Mouse (Mus musculus): ENCODE data around the gene Vezt. TPM values are rescaled to one million over a fixed set of nuclear protein-coding genes. Genes with fewer than 3 reads are reported as not detected.

Vezt gene
- polyA plus RNA-seq, 1 experiment: 16.4 TPM

DNA sequence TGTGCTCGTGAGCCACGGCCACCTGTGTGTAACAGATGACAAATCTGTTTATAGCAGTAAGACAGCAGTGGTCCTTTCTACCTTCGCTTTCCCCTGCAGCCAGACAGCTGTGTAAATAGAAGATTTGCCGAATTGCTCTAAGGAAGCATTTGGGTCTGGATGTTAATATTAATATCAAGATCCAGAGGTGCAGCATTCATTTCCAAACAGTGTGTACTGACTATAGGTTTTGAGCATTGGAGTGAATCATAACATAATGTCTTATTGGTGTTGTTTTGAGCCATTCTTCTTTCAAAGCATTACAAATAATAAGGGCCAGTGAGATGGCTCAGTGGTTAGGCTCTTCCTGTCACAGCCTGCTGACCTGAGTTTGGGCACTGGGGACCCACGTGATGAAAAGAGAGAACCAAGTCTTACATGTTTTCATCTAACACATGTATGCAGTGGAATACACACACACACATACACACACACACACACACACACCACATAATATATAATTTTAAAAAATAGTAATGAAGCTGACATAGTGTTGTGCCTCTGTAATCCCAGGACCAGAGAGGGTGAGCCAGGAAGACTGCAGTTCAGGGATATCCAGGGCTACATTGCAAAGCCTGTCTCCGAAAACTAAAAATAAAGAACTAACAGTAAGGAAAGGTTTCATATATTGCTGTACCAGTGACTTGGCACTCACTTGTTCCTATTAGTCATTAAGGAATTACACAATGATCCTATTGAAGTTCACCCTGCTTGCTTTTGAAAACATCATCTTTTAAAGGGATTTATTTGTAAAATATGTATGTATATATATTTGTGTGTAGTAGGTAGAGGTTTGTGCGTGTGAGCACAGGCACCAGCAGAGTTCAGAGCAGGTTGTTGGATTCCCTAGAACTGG is 3.0 kb upstream of the Vezt start:
- Histone ChIP-seq H3K4me1 (ENCODE audit: control insufficient read depth, insufficient read depth, low read length) (peaks cover 23% of the 10 kb centered on the region), H3K27ac (ENCODE audit: insufficient read depth, low read depth, low read length) (peak overlapping the region; percentile 79), H3K4me3 (ENCODE audit: insufficient read depth, low read length) (peak overlapping the region; percentile 35; the same call in 1 of the 2 replicates)
- no peak for TF ChIP-seq CTCF (IDR thresholded peaks at IDR 0.05; ENCODE audit: low read depth, low read length)
- no peak for TF ChIP-seq POLR2A (IDR thresholded peaks at IDR 0.05; ENCODE audit: borderline replicate concordance, low read depth, low read length)

DNA sequence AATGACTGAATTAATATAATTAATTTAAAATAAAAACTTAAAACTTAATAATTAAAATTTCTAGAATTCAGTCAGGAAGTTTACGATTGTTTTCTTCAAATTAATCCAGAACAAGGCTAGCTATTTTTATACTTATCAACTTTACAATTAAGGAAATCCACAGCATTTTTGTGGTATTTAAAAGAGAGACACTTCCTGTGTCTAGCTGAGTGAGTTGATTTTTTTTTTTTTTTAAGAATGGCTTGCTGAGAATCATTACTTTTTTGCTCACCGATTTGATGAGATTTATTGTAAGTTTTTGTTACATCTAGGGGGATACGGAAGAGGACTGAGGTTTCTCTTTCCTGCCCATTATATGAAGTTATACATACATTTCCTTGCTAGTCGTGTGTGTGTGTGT is 2.0 kb upstream of the Vezt start:
- peak overlapping the region; percentile 79 for H3K27ac ChIP-seq (ENCODE audit: insufficient read depth, low read depth, low read length)

DNA sequence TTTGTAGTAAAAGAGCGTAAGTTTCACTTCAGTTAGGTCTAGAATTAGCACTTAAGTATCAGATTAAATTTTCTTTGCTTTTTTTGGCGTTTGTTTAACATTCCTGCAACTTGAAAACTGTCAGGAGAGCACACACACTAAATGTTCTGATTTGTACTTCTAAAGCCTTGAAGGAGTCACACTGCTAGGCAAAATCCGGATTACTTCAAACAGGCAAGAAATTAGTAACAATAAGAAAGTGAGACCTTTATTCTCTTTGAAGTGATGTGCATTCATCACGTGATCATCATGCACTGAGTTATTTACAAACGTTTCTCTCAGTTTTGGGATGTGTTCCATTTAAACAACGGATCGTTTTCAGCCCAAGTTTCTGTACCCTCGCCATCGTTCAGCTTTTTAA is 1.6 kb upstream of the Vezt start:
- Histone ChIP-seq H3K4me3 (ENCODE audit: insufficient read depth, low read length) (peak overlapping the region; percentile 44), H3K4me1 (ENCODE audit: control insufficient read depth, insufficient read depth, low read length) (peaks cover 23% of the 10 kb centered on the region), H3K27ac (ENCODE audit: insufficient read depth, low read depth, low read length) (peak overlapping the region; percentile 20; the same call in 1 of the 2 replicates)
- TF ChIP-seq POLR2A (IDR thresholded peaks at IDR 0.05; ENCODE audit: borderline replicate concordance, low read depth, low read length) (no peak), CTCF (IDR thresholded peaks at IDR 0.05; ENCODE audit: low read depth, low read length) (no peak)

More for the DNA sequence above, 2.0 kb upstream of the Vezt start:
- TF ChIP-seq POLR2A (IDR thresholded peaks at IDR 0.05; ENCODE audit: borderline replicate concordance, low read depth, low read length): no peak
- TF ChIP-seq CTCF (IDR thresholded peaks at IDR 0.05; ENCODE audit: low read depth, low read length): no peak
- Histone ChIP-seq H3K4me1 (ENCODE audit: control insufficient read depth, insufficient read depth, low read length) (peaks cover 23% of the 10 kb centered on the region), H3K4me3 (ENCODE audit: insufficient read depth, low read length) (peak overlapping the region; percentile 44)

DNA sequence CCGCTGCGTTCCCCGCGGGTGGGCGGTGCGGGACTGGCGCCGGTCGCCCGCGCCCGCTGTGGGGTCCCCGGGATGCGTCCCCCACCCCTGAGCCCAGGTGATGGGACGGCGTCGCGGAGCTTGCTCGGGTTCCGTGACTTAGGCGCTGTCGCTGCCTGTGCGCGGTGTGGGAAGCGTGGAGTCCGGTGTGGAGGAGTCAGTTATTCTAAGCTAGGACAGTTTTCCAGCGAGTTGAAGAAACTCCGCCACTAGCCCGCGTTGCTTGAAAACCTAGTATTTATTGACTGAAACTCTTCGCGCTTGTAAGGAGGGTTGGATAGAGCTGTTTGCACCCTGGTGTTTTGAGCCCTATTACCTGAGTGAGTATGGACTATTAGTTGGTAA is 750 bp upstream of the Vezt start:
- Histone ChIP-seq H3K27ac (ENCODE audit: insufficient read depth, low read depth, low read length) (peak overlapping the region; percentile 67), H3K4me3 (ENCODE audit: insufficient read depth, low read length) (peak overlapping the region; percentile 98), H3K4me1 (ENCODE audit: control insufficient read depth, insufficient read depth, low read length) (peaks cover 24% of the 10 kb centered on the region)
- TF ChIP-seq POLR2A (IDR thresholded peaks at IDR 0.05; ENCODE audit: borderline replicate concordance, low read depth, low read length) (no peak), CTCF (IDR thresholded peaks at IDR 0.05; ENCODE audit: low read depth, low read length) (no peak)

DNA sequence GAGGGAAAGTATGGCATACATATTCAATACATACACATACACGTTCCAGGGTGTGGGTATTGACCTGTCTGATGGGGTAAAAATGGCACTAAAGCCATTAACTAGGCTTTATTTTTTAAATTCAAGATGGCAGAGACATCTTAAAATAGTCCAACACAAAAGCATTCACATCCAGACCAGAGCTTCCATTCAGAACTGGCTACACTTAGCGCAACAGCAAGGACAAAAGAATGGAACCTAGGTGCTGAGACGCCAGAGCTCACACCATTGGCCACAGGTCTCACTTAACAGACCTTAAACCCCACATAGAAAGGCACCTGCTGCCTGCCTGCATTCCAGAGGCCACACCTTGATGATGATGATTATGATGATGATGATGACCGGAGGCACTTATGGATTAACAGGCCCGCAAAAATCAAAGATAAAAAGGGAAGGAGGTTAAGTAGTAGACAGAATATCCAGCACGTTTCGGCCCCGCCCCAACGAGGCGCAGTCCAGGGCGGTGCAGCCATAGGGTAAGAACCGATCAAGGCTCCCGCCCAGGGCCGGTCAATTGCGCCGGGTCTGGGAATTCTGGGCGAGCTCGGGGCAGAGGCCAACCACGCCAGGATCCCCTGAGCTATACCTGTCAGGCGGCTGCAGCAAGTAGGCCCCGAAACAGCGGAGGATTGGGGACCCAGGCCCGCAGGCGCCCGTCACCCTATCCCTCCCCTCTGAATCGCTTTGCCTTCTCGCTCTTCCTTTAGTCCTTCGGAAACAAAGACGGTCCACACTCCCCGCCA is 550 bp downstream of the Vezt start:
- peaks cover 17% of the 10 kb centered on the region for H3K4me1 ChIP-seq (ENCODE audit: control insufficient read depth, insufficient read depth, low read length)
- peak overlapping the region; percentile 79 for H3K4me3 ChIP-seq (ENCODE audit: insufficient read depth, low read length)
- no peak for TF ChIP-seq CTCF (IDR thresholded peaks at IDR 0.05; ENCODE audit: low read depth, low read length)
- no peak for TF ChIP-seq POLR2A (IDR thresholded peaks at IDR 0.05; ENCODE audit: borderline replicate concordance, low read depth, low read length)
- H3K27ac ChIP-seq (ENCODE audit: insufficient read depth, low read depth, low read length): no peak overlapping the region

DNA sequence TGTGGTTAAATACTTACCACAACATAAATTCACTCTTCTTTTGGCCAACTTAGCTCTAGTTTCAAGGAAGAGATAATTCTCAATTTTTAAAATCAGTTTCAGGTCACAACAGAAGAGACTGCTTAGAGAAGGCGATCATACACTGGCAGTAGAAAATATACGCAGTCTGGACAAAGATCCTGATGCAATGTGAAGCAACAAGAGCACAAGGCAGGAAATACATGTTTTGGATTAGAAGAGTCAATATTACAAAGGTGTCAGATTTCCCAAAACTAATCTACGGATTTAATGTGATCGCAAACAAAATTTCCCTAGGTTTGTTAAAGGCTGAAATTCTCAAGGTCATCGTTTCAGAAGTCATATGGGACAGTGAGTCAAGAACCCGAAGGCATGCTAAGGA is 4.5 kb downstream of the Vezt start:
- no peak overlapping the region for H3K27ac ChIP-seq (ENCODE audit: insufficient read depth, low read depth, low read length)
- TF ChIP-seq POLR2A (IDR thresholded peaks at IDR 0.05; ENCODE audit: borderline replicate concordance, low read depth, low read length) (no peak), CTCF (IDR thresholded peaks at IDR 0.05; ENCODE audit: low read depth, low read length) (no peak)

DNA sequence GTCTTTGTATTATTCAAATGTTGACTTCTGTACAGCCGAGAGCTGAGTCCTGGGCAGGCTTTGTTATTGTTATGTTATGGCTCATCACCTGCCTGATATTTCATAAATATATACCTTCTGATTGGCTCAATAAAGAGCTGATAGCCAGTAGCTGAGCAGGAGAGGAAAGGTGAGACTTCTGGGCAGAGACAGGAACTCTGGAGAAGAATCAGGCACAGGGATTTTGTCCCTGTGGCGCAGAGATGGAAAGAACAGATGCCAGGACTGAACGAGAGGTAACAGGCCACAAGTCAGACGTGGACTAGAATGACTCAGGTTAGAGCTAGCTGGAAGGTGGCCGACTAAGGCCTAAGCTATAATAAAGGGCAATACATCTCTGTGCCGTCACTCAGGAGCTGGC is 7.1 kb downstream of the Vezt start:
- Histone ChIP-seq H3K4me1 (ENCODE audit: control insufficient read depth, insufficient read depth, low read length) (0 out of 2 replicates have a peak, but pooled peaks cover 2% of the 10 kb centered on the region), H3K27ac (ENCODE audit: insufficient read depth, low read depth, low read length) (no peak overlapping the region), H3K4me3 (ENCODE audit: insufficient read depth, low read length) (no peak overlapping the region)
- no peak for TF ChIP-seq POLR2A (IDR thresholded peaks at IDR 0.05; ENCODE audit: borderline replicate concordance, low read depth, low read length)
- no peak for TF ChIP-seq CTCF (IDR thresholded peaks at IDR 0.05; ENCODE audit: low read depth, low read length)

More for the DNA sequence above, 4.5 kb downstream of the Vezt start:
- Histone ChIP-seq H3K4me3 (ENCODE audit: insufficient read depth, low read length) (no peak overlapping the region), H3K4me1 (ENCODE audit: control insufficient read depth, insufficient read depth, low read length) (0 out of 2 replicates have a peak, but pooled peaks cover 5% of the 10 kb centered on the region)

DNA sequence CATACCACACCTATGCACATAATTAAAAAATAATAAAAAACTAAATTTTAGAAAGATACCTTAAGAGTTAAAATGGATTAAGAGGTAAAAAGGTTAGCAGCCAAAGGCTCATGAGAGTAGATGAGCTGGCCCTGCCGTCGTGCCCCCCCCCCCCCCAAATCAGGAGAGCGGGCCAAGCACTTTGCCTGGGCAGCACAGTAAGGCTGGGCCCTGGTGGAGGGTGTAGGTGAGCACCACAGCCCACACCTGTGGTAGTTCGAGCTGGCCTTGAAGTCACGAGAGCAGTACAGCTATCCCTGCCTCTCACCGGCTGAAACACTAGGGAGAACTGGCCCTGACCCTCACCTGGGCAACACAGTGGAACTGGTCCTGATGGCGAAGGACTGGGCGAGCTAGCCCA is 10.5 kb downstream of the Vezt start:
- peaks cover 7% of the 10 kb centered on the region for H3K4me1 ChIP-seq (ENCODE audit: control insufficient read depth, insufficient read depth, low read length)
- H3K27ac ChIP-seq (ENCODE audit: insufficient read depth, low read depth, low read length): no peak overlapping the region
- TF ChIP-seq POLR2A (IDR thresholded peaks at IDR 0.05; ENCODE audit: borderline replicate concordance, low read depth, low read length) (no peak), CTCF (IDR thresholded peaks at IDR 0.05; ENCODE audit: low read depth, low read length) (no peak)
- no peak overlapping the region for H3K4me3 ChIP-seq (ENCODE audit: insufficient read depth, low read length)

DNA sequence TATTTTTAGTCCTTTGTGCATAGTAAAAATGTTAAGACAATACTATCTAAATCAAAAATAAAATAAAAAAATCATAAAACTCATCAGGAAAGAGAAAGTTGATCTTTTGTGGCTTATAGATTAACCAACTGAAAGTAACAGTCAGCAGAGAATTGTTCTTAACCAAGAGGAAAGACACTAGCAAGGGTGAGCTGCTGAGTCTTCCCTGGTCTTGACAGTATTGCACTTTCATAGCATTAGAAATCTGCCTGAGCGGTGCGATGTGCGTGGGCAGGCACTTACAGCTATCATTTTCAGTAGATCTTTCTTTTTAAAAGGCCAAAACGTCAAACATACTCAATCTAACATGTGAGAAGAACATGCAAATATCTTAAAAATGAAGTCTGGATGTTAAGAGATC is 14.6 kb downstream of the Vezt start:
- Histone ChIP-seq H3K27ac (ENCODE audit: insufficient read depth, low read depth, low read length) (no peak overlapping the region), H3K4me3 (ENCODE audit: insufficient read depth, low read length) (no peak overlapping the region), H3K4me1 (ENCODE audit: control insufficient read depth, insufficient read depth, low read length) (peaks cover 13% of the 10 kb centered on the region)
- no peak for TF ChIP-seq POLR2A (IDR thresholded peaks at IDR 0.05; ENCODE audit: borderline replicate concordance, low read depth, low read length)
- no peak for TF ChIP-seq CTCF (IDR thresholded peaks at IDR 0.05; ENCODE audit: low read depth, low read length)
